Mouse (Mus musculus) hindbrain, embryonic 11.5 days (tissue): ENCODE results near the gene Clstn2. TPM values are rescaled to one million over a fixed set of nuclear protein-coding genes. Genes with fewer than 3 reads are reported as not detected.

Experiments
- ATAC-seq: fragments of 200-750 bp; cut with Nextera tagmentation; 2 replicates; pipeline ENCODE4 v1.8.0; 2017; ENCODE audit warnings: mild to moderate bottlenecking, moderate TSS enrichment, moderate library complexity; ENCODE audit not compliant: low FRiP score
- DNase-seq: peaks from one replicate; pipeline ENCODE4 v3.0.0-alpha.2; 2015; ENCODE audit warnings: low spot score
- H3K27ac ChIP-seq: fragments of 300-500 bp; sonication (generic); 2 replicates; pipeline ENCODE4 v1.5.1; 2014; ENCODE audit warnings: mild to moderate bottlenecking, low read depth, low read length
- H3K27me3 ChIP-seq: fragments of 300-500 bp; sonication (generic); 2 replicates; pipeline ENCODE4 v1.6.1; 2014; ENCODE audit warnings: mild to moderate bottlenecking, low read length, moderate library complexity, mixed read lengths; ENCODE audit not compliant: control insufficient read depth, insufficient read depth
- H3K36me3 ChIP-seq: fragments of 300-500 bp; sonication (generic); 2 replicates; pipeline ENCODE4 v1.6.1; 2014; ENCODE audit warnings: mild to moderate bottlenecking, low read length, moderate library complexity, mixed read lengths; ENCODE audit not compliant: control insufficient read depth, insufficient read depth
- H3K4me1 ChIP-seq: fragments of 300-500 bp; sonication (generic); replicated peaks from 2 replicates; pipeline ENCODE4 v1.6.1; 2014; ENCODE audit warnings: low read length, mixed read lengths; ENCODE audit not compliant: control insufficient read depth, insufficient read depth
- H3K4me2 ChIP-seq: fragments of 300-500 bp; sonication (generic); replicated peaks from 2 replicates; pipeline ENCODE4 v1.6.1; 2014; ENCODE audit warnings: mild to moderate bottlenecking, low read depth, low read length
- H3K4me3 ChIP-seq: fragments of 300-500 bp; sonication (generic); 2 replicates; pipeline ENCODE4 v1.5.1; 2014; ENCODE audit warnings: low read depth, low read length
- H3K9ac ChIP-seq: fragments of 300-500 bp; sonication (generic); 2 replicates; pipeline ENCODE4 v1.6.1; 2014; ENCODE audit warnings: low read depth, low read length
- H3K9me3 ChIP-seq: fragments of 300-500 bp; sonication (generic); 2 replicates; pipeline ENCODE4 v1.6.1; 2016; ENCODE audit warnings: low read length; ENCODE audit not compliant: control insufficient read depth
- WGBS: fragments of 180-500 bp; shearing (Covaris S2); extraction: QIAGEN DNeasy Blood & Tissue Kit; methylation state at CpG from one replicate; pipeline ENCODE4 v1.1.7; 2014; 5-methylcytosine and 5-hydroxymethylcytosine counted together
- polyA plus RNA-seq: library from polyadenylated mRNA; unstranded; fragments of >200 nt; fragmentation: Nextera tagmentation; extraction: Ambion mirVana; gene quantifications from 2 replicates; pipeline ENCODE4 v1.2.1, GENCODE M21; 2014

The Clstn2 gene
- polyA plus RNA-seq, 1 experiment from 2014 or later: 2.0 TPM

- Histone ChIP-seq H3K27ac (no peak overlapping the region), H3K4me3 (no peak overlapping the region), H3K4me2 (no peak overlapping the region), H3K9ac (no peak overlapping the region), H3K4me1 (no peaks in the 10 kb centered on the region), H3K27me3 (no peaks in the 10 kb centered on the region), H3K36me3 (no peaks in the 10 kb centered on the region), H3K9me3 (no peaks in the 10 kb centered on the region)
- no peak for ATAC-seq
- WGBS: 88% methylated on average over 3 of the region's 3 CpGs
- DNase-seq: no peak
Measured at GRCm38 (mm10) chr9:98025548-98025947, 7.4 kb downstream of the Clstn2 start.

GRCm38 (mm10) chr9:98023069-98023468, 9.9 kb downstream of the Clstn2 start:
- no peak overlapping the region for H3K27ac ChIP-seq
- no peak overlapping the region for H3K9ac ChIP-seq
- no peak overlapping the region for H3K4me2 ChIP-seq
- H3K4me3 ChIP-seq: no peak overlapping the region
- no peaks in the 10 kb centered on the region for H3K36me3 ChIP-seq
- no peaks in the 10 kb centered on the region for H3K4me1 ChIP-seq
- no peaks in the 10 kb centered on the region for H3K9me3 ChIP-seq
- H3K27me3 ChIP-seq: no peaks in the 10 kb centered on the region
- no peak for DNase-seq
- no peak for ATAC-seq
- WGBS: 86% methylated on average over 11 of the region's 11 CpGs

DNA sequence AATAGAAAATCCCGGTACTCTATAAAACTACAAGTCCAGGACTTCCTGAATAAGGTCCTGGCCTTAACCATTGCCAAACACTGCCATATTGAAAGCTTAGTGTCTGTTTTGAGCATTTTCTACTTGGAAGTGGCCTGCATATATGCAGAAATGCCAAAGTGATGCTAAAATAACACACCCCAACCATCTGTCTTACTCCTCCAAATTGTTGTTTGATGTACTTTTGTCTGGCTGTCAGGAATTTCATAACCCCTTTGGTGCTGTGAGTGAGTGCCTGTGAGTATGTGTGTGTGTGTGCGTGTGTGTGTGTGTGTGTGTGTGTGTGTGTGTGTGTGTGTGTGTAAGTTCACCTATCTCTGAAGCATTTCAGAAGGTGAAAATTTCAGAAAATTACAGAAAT, 13.1 kb downstream of the Clstn2 start:
- Histone ChIP-seq H3K36me3 (no peaks in the 10 kb centered on the region), H3K4me3 (no peak overlapping the region), H3K9ac (no peak overlapping the region), H3K4me2 (no peak overlapping the region), H3K27ac (no peak overlapping the region), H3K27me3 (no peaks in the 10 kb centered on the region), H3K4me1 (no peaks in the 10 kb centered on the region), H3K9me3 (no peaks in the 10 kb centered on the region)
- ATAC-seq: no peak
- 90% methylated on average over 1 of the region's 2 CpGs for WGBS
- no peak for DNase-seq

GRCm38 (mm10) chr9:98018687-98019086, 14.3 kb downstream of the Clstn2 start:
- Histone ChIP-seq H3K4me1 (no peaks in the 10 kb centered on the region), H3K9ac (no peak overlapping the region), H3K27me3 (no peaks in the 10 kb centered on the region), H3K27ac (no peak overlapping the region), H3K9me3 (no peaks in the 10 kb centered on the region), H3K4me2 (no peak overlapping the region), H3K36me3 (no peaks in the 10 kb centered on the region), H3K4me3 (no peak overlapping the region)
- no peak for DNase-seq
- ATAC-seq: no peak
- 91% methylated on average over 5 of the region's 5 CpGs for WGBS

- no peak overlapping the region for H3K9ac ChIP-seq
- H3K27ac ChIP-seq: no peak overlapping the region
- no peaks in the 10 kb centered on the region for H3K9me3 ChIP-seq
- ATAC-seq (no peak), DNase-seq (peak; percentile 5)
- no peaks in the 10 kb centered on the region for H3K36me3 ChIP-seq
- H3K4me2 ChIP-seq: no peak overlapping the region
- H3K4me3 ChIP-seq: no peak overlapping the region
- no peaks in the 10 kb centered on the region for H3K27me3 ChIP-seq
- WGBS: 83% methylated on average over 5 of the region's 5 CpGs
- H3K4me1 ChIP-seq: no peaks in the 10 kb centered on the region
Measured at GRCm38 (mm10) chr9:98016576-98016975, 16.4 kb downstream of the Clstn2 start.

DNA sequence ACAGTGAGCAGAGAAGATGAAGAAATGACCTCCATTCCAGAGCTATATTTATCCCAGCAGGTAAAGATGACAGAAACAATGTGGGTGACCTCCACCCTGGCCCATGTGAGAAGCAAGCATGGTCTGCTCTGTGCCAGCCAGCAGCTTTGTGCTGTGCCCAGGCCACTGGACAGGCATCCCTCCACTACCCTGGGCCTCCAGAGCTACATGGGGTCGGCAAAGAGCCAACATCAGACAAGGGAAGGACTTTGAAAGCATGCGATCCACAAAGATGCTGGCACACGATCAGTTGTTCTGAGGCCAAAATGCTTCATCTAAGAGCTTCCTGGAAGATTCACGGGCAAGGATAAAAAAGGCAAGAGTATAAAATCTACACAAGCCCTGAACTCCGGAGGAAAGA, 36.6 kb downstream of the Clstn2 start:
- H3K27me3 ChIP-seq: no peaks in the 10 kb centered on the region
- 84% methylated on average over 5 of the region's 5 CpGs for WGBS
- H3K36me3 ChIP-seq: no peaks in the 10 kb centered on the region
- H3K27ac ChIP-seq: no peak overlapping the region
- no peak overlapping the region for H3K4me3 ChIP-seq
- H3K9me3 ChIP-seq: no peaks in the 10 kb centered on the region
- no peak overlapping the region for H3K4me2 ChIP-seq
- ATAC-seq (no peak), DNase-seq (no peak)
- no peak overlapping the region for H3K9ac ChIP-seq
- H3K4me1 ChIP-seq: no peaks in the 10 kb centered on the region

DNA sequence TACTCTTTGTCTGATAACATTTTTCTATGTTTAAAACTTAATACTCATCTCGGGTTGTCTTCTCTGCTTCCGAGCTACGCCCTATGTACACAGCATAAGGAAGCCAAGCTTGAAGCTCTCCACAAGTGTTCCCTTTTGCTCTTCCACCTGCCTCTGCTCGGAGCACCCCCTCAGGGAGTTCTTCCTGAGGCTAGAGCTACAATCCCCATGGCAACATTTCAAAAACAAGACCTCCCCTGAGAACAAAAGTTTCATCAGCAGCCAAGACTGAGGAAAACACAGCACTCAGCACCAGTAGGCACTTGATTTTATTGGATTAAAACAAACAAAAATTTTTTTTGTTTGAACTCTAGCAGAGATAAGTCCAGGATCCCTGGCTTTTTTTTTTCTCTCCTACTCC, 37.3 kb downstream of the Clstn2 start:
- Histone ChIP-seq H3K27me3 (no peaks in the 10 kb centered on the region), H3K4me1 (no peaks in the 10 kb centered on the region), H3K4me2 (no peak overlapping the region), H3K4me3 (no peak overlapping the region), H3K36me3 (no peaks in the 10 kb centered on the region), H3K27ac (no peak overlapping the region), H3K9me3 (no peaks in the 10 kb centered on the region), H3K9ac (no peak overlapping the region)
- DNase-seq: no peak
- WGBS: 66% methylated on average over 4 of the region's 4 CpGs
- no peak for ATAC-seq

DNA sequence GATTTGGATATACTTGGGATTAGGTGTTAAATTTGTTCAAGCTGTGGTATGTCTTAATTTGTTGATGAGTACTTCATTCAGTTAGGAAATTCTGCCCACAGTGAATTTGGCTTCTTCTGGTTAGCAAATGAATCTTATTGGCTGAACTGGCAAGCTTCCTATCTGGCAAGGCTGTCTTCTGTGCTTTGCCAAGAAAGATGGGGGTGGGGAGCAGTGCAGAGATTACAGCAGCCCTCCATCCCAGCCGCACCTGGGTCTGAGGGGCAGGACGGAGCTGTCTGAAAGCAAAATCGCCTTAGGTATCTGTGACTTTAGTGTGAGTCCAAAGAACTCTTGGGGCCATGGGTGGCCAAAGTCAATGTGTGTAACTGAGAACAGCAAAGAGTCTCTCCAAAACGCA, 40.9 kb downstream of the Clstn2 start:
- Histone ChIP-seq H3K27me3 (no peaks in the 10 kb centered on the region), H3K4me1 (no peaks in the 10 kb centered on the region), H3K9ac (no peak overlapping the region), H3K9me3 (no peaks in the 10 kb centered on the region), H3K27ac (no peak overlapping the region), H3K4me2 (no peak overlapping the region), H3K4me3 (no peak overlapping the region), H3K36me3 (no peaks in the 10 kb centered on the region)
- 58% methylated on average over 4 of the region's 4 CpGs for WGBS
- no peak for DNase-seq
- no peak for ATAC-seq

- H3K4me1 ChIP-seq: no peaks in the 10 kb centered on the region
- DNase-seq (no peak), ATAC-seq (no peak)
- H3K36me3 ChIP-seq: no peaks in the 10 kb centered on the region
- no peak overlapping the region for H3K4me2 ChIP-seq
- H3K4me3 ChIP-seq: no peak overlapping the region
- WGBS: 88% methylated on average over 3 of the region's 3 CpGs
- no peaks in the 10 kb centered on the region for H3K9me3 ChIP-seq
- H3K27ac ChIP-seq: no peak overlapping the region
- no peak overlapping the region for H3K9ac ChIP-seq
- H3K27me3 ChIP-seq: no peaks in the 10 kb centered on the region
Measured at GRCm38 (mm10) chr9:97977339-97977738, 55.6 kb downstream of the Clstn2 start.
